Mouse (Mus musculus) layer of hippocampus, adult 11-12 months (tissue): ENCODE results near the gene Arv1.

Source experiments
- DNase-seq: peaks from one replicate; pipeline ENCODE4 v3.0.0; 2022; ENCODE audit warnings: low spot score

The Arv1 gene

GRCm38 (mm10) chr8:124724301-124724700, 2.4 kb downstream of the Arv1 start:
- no peak for DNase-seq

GRCm38 (mm10) chr8:124732828-124733227, 10.9 kb downstream of the Arv1 start:
- DNase-seq = no peak

DNA sequence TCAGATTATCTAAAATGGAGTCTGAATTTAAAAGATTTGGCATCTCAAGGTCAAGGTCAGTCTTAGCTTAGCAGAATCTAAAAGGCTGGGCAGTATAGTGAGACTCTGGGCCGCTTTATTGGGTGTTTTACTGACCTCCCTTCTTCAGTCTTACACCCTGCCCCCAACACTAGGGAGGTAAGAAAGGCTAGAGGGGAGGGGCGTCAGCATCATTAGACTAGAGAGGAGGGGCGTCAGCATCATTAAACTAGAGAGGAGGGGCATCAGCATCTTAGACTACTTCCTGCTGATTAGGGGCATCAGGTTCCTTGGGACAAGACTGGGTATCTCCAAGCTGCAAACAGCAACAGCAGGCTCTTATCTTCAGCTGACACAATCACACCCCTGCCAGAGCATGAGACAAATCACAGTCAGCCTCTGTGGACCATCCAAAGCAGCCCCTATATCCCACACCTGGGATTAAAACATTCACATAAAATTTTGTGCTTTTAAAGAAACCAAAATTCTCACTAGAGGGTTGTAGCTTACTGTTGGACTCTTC, 13.5 kb downstream of the Arv1 start:
- DNase-seq = no peak

DNA sequence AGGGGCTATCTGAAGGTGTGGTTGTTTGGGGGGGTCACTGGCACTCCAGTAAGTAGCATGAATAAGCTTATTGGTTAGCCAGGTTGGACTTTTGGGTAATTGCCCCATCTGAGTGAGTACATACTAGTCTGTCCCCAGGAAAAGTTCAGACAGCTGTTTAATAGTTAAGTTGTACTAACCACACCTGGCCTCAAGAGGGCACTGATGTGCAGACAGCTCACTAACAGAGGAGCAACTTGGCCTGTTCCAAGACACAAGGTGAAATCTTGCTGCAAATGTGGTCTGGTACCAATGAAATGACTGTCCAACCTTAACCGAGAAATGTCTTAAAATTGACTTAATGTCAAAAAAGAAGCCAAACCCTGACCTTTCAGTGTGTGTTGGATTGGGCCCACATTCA, 17.3 kb downstream of the Arv1 start:
- no peak for DNase-seq

- no peak for DNase-seq
Measured at GRCm38 (mm10) chr8:124746661-124747060, 24.7 kb downstream of the Arv1 start.

DNA sequence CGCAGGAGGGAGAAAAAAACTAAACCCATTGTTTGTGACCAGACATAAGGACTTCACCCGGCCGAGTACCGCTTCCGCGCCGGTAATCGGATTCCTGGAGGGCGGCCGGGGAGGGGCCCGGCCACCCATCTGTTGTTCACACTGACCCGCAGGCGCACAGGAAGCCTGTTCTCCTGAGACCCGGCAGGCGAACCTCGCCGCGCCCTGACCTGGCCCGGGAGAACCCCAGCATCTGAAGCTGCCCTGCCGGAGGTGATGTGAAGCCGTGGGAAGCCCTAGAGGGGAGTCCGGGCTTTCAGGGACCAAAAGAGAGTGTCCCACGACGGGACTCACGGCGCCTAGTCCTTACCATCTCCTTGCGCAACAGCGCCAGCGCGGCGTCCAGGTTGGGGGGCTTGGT, 29.3 kb downstream of the Arv1 start:
- no peak for DNase-seq

DNA sequence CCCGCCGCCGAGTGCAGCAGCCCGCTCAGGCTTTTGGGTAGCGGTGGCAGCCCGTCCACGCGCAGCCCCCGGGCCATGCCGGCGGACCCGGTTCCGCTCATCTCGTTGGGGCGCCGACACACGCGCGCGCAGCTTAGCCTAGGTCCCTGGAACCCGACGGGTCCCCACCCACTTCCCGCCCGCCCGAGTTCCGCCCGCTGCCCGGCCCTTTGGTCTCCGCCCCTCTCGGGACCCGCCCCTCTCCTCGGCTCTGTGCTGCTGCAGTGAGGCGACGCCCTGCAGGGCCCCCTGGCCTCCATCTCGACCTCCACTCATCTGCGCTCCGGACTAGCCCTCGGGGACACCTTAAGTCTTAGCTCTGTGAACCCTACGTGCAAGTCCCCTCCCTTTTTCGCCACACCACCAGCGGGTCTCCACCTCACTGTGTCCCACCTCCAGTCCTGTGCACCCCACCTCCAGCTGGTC, 29.8 kb downstream of the Arv1 start, which contains the start of gene Fam89a:
Gene Fam89a (minus strand): TSS at position 124 of the 465 bp plus-strand sequence.
- DNase-seq = no peak

DNA sequence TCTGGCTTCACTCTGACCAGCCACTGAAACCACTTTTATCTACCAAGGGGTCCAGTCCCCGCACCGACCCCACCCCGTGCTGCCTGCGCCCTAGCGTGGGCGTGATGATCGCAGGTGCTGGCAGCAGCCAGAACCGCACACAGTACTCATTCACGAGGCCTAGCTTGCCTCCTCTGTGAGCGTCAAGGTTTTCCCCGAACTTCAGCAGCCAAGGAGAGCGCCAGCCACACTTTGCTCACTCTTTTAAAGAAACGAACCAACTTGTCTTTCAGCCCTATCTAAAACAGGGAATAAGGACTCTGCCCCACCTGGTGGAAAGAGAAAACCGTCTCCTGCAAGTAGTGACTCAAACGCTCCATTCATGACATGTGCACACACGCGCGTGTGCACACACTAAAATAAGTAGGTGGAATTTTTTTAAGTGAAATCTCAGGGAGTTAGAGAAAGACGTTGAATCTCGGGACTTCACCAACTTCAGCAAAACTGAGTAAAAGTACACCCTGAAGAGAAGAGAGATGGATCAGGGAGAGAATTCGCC, 30.5 kb downstream of the Arv1 start:
- no peak for DNase-seq

GRCm38 (mm10) chr8:124754101-124754791, 32.3 kb downstream of the Arv1 start:
- DNase-seq = peak; percentile 27

DNA sequence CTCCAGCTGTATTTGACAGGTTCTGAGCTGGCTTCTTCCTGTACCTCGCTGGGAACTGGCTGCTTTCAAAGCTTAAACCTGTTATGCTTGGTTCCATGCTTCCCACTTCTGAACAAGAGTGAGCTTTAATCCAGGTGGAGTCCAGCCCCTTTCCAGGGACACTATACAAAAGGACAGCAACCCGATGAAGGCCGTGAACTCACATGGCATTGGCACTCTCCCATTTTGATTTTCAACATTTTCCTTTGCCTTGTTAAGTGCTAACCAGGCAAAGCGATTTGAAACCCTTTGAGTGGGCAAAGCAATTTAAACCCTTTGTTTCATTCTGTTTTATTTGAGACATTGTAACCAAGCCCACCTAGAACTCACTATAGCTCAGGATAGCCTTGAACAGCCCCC, 32.9 kb downstream of the Arv1 start:
- DNase-seq = no peak

DNA sequence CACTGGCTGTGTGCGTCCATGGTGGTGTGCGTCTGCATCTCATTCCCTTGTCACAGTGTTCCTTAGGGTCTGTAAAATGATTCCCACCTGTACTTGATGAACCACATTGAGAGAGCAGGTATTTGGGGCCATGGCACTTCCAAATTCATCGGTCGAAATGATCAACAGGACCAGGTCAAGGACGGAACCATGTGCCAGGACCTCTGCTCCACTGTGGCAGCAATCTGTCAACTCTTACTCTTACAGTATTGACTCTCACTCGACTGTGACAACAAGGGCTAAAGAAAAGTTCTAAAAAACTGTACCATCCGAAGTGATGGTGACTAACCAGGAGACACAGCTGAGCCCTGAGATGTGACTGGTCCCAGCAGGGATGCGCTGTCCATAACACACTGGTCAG, 33.5 kb downstream of the Arv1 start:
- no peak for DNase-seq

GRCm38 (mm10) chr8:124756153-124756552, 34.2 kb downstream of the Arv1 start:
- no peak for DNase-seq

GRCm38 (mm10) chr8:124756601-124757000, 34.7 kb downstream of the Arv1 start:
- no peak for DNase-seq

DNA sequence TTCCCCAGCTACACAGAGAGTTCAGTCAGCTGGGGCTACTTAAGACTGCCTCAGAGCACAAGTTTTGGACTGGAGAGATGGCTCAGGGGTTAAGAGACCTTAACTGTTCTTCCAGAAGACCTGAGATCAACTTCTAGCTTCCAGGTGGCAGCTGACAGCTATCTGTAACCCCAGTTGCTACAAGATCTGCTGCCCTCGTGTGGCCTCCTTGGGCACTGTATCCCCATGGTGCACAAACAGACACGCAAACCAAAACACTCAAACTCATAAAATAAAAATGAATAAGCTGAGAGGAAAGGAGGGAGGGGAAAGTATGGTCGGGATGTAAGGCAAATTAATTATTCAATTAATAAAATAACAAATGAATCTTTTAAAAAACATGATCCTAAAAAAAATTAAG, 36.6 kb downstream of the Arv1 start:
- DNase-seq = no peak

- DNase-seq = no peak
Measured at GRCm38 (mm10) chr8:124763061-124763460, 41.1 kb downstream of the Arv1 start.

- no peak for DNase-seq
Measured at GRCm38 (mm10) chr8:124772389-124772788, 50.5 kb downstream of the Arv1 start.

GRCm38 (mm10) chr8:124775695-124776094, 53.8 kb downstream of the Arv1 start:
- peak; percentile 83 for DNase-seq

GRCm38 (mm10) chr8:124780236-124780635, 58.3 kb downstream of the Arv1 start:
- DNase-seq = peak; percentile 37

GRCm38 (mm10) chr8:124782431-124782830, 60.5 kb downstream of the Arv1 start:
- no peak for DNase-seq

DNA sequence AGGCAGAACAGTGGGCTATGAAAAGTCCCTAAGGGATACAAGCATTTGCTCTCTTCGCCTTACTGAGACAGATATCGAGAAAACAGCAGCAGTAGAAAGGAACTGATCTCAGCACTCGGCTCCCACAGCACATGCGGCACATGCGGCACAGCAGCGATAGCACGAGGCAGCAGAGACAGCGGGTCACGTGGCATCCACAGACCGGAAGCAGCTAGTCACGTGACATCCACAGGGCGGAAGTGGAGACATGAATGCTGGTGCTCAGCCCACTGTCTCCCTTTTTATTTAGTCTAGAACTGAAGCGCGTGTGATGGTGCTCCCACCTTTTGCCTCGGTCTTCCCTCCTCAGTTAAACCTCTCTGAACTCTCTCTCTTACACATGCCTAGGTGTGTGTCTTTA, 61.3 kb downstream of the Arv1 start:
- no peak for DNase-seq
